Mouse (Mus musculus): ENCODE data around the gene Faap20.

Gene Faap20

GRCm38 (mm10) chr4:155249648-155250351, at the start of gene Faap20:
TSS of gene Faap20 (plus strand) at chr4:155249802.
- peak; percentile 88 to 90 for DNase-seq

GRCm38 (mm10) chr4:155200861-155201390, 48.7 kb upstream of the Faap20 start:
- DNase-seq, result peak in 1 of 2 experiments; percentile 30

GRCm38 (mm10) chr4:155201764-155202163, 47.8 kb upstream of the Faap20 start:
- DNase-seq, result no peak

DNA sequence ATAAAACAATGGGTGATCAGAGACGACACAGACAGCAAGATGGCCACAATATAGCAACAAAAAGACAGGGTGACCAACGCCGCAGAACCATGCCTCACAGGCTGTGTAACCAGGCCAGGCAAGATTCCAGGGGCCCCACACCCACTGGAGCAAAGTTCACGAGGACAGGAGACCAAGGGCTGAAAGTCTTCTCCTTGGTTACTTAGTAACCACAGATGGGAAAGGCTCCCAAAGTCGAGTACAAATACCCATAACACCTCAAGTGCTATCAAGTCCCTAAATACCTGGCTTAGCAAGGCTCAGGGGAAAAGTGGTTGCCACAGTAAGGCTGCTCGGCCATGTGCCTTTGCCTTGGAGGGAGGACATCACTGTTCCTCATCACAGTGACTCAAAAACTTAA, 43.7 kb upstream of the Faap20 start:
- DNase-seq, result peak in 1 of 2 experiments; percentile 2

- DNase-seq, result no peak
These were observed 43.1 kb upstream of the Faap20 start for GRCm38 (mm10) chr4:155206498-155206897.

GRCm38 (mm10) chr4:155207841-155208240, 41.8 kb upstream of the Faap20 start:
- DNase-seq, result no peak

GRCm38 (mm10) chr4:155208613-155209012, 41.0 kb upstream of the Faap20 start:
- DNase-seq, result no peak

DNA sequence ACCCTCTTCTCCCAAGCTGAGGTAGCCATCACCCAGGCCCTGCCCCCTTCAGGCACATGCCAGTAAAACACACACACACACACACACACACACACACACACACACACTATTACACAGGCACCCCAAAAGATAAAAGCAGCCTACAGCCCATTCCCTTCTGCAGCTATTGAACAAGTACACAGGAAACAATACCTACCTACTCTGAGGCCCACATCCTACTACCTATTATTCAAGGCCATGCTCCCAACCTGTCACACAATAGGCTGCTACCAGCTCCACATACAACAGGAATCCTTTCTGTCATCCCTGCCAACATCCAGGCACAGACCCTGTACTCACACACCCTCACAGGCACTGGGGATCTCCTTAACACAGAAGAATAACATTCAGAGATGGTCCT, 40.5 kb upstream of the Faap20 start:
- no peak for DNase-seq

DNA sequence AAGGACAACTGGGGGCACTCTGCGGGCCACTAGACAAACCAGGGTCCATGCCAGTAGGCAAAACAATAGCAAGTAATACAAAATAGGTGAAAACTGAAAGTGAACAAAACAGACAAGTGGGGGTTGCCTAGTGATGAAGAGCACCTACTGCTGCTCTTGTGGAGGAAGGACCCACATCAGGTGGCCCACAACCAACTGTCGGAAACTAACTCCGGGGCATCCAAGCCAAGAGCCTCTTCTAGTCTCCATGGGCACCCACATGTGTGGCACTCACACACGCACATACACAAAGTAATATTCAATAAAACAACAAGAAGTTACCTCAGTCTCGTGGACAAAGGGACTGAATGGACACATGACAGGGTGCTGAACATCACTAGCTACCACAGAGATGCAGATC, 40.1 kb upstream of the Faap20 start:
- DNase-seq, result no peak

GRCm38 (mm10) chr4:155213052-155213751, 36.4 kb upstream of the Faap20 start:
- peak in 1 of 2 experiments; percentile 47 for DNase-seq

GRCm38 (mm10) chr4:155213752-155214054, 35.9 kb upstream of the Faap20 start:
- DNase-seq, result peak in 1 of 2 experiments; percentile 1

DNA sequence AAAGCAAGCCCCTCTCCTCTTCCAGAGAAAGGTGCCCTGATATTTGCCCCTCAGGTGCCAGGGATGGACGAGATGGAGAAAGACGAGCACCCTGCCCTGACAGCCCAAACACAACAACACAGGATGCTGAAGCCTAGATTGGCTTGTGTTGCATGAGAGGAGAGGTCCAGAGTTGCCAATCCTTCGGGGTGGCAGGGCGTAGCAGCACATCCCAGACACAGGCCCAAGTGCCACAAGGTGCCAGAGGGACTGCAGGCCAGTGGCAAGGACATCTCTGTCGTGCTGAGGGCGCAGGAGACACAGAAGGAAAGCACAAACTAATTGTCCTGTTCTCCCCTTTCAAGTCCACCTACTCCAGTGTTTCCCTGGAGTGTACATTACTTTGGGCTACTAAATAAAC, 35.4 kb upstream of the Faap20 start:
- no peak for DNase-seq

DNA sequence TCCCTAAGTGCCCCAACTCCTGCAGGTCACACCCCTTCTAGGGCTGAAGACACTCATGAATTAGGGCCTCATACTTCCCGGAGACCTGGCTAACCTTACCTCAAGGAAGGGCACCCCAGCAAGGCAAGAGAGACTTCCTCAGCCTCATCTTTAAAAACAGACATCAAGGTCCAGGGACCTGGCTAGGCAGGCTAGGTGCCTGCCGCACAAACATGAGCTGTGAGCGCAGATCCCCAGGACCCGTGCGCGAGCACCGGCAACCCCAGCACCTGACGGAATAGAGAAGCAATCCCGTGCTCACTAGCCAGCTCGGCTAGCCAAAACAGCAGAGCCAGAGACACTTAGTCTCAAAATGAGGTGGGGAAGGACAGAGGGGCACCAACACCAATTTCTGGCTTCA, 34.8 kb upstream of the Faap20 start:
- no peak for DNase-seq

DNA sequence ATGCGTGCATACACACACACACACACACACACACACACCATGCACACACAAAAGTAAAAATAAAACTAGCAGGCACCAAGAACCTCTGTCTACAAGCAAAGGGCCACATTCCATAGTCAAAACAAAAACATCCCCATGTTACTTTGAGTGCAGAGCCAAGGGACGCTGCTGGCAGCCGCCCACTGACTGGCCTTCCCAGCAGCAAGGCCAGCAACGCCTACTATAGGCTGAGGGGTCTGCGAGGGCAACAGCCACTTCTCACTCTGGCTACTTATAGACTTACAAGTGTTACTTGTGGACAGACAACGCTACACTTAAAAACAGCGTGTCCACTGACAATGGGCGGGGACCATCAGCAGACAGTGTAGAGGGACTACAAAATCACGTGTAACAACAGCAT, 34.4 kb upstream of the Faap20 start:
- no peak for DNase-seq

- DNase-seq, result peak in 1 of 2 experiments; percentile 11
These were observed 33.6 kb upstream of the Faap20 start for GRCm38 (mm10) chr4:155215773-155216630.

- DNase-seq, result peak; percentile 31 to 56
These were observed 32.1 kb upstream of the Faap20 start for GRCm38 (mm10) chr4:155217241-155218103.

GRCm38 (mm10) chr4:155218104-155218732, 31.4 kb upstream of the Faap20 start:
- peak in 1 of 2 experiments; percentile 3 for DNase-seq

DNA sequence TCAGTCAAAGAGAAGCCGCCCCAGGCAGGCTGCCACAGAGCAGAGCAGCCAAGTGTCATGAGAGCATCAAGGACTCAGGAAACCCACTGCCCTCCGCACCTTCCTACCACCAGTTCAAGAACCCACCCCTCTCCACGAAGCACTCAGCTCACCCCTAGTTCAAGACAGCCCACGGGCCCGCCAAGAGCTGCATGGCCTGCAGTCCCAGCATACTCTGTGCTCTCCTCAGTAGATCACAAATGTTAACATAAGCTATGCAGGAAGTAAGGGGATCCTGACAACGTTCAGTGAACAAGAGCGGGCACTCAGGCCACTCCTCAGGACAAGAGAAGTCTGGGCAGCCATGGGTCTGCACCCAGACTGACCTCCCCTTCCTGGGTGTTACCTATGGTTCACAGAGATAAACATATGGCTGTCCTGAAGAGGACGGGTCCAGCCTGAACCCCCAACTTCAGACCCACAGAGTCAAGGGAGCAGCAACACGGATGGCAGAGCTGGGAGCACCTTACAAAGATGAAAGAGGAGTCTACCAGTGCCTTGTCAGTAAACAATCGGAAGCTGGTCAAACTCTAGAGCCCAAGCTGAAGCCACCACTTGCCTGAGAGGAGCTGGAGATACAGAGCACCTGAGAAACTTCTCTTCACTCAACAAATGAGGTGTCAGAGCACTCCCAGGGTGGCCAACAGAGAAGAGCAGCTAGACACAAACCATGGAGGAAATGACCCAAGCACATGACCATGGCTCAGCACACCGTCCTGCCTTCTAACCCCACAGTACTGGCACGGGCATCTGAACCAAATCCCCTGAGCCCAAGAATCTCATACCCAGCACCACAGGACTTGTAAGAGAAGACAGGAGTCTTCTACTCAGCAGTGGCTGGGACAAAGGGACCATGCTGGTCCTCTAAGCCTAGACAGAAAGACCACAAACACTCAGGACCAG, 30.1 kb upstream of the Faap20 start:
- DNase-seq, result peak in 1 of 2 experiments; percentile 21

GRCm38 (mm10) chr4:155220213-155221100, 29.1 kb upstream of the Faap20 start:
- DNase-seq, result no peak

Data from thymus, postnatal 36 days (tissue).